Mouse (Mus musculus) lung, adult 18-20 months (tissue): ENCODE data around the gene Ankrd40.

Source experiments
- DNase-seq, 2 experiments: peaks; one replicate each; pipeline ENCODE4 v3.0.0; 2022; ENCODE audit warnings: mixed read lengths in 2 of 2

Ankrd40 gene

DNA sequence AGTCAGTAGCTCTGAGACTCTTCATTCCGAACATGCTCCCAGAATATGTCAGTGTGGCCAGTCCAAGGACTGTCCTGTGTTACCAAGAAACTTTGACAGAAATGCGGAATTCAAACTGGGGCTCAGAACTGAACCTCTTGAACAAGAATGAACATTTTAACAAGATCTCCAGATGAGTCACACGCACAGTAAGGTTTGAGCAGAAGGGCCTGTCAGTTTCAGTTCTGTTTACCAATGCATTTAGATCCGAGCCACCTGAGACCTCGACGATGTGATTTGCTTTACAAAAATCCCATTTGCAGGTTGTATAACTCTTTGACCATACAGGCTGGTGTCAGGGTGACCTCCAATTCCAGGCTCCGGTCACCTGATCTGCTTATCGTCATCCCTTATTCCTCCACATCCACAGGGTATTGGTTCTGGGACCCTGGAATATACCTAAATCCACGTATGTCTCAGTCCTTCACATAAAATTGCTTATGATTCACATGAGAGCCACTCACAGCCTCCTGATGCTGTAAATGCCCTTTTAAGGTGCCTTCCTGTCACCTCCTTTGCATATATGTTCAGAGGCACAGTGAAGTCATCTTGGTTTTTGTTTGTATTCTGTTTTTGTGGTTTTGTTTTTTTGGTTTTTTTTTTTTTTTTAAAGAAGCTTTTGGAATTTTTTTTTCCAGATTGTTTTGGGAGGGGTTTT, 27.9 kb downstream of the Ankrd40 start:
- DNase-seq = no peak

DNA sequence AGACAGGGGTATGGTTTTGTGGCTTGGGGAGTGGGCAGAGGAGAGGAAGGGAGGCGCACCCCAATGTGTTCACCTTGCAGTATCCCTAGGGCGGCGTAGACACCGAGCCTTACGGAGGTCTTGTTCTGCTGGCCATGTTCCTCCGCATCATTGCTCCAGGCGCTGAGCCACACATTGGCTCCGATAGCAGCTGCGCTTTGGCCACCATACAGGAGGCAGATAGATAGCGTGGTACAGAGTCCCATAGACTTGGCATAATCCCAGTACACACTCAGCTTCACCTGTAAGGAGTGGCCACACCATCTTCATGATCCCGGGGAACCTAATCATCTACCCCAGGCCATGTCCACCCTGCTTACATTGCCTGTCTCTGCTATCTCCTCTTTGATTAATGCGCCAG, 31.4 kb downstream of the Ankrd40 start:
- no peak for DNase-seq

GRCm38 (mm10) chr11:94361166-94361870, 33.5 kb downstream of the Ankrd40 start:
- no peak for DNase-seq

- DNase-seq = no peak
Observed at GRCm38 (mm10) chr11:94362101-94362500, 34.3 kb downstream of the Ankrd40 start.

- peak; percentile 49 to 67 for DNase-seq
Observed at GRCm38 (mm10) chr11:94363690-94364089, 35.9 kb downstream of the Ankrd40 start.

DNA sequence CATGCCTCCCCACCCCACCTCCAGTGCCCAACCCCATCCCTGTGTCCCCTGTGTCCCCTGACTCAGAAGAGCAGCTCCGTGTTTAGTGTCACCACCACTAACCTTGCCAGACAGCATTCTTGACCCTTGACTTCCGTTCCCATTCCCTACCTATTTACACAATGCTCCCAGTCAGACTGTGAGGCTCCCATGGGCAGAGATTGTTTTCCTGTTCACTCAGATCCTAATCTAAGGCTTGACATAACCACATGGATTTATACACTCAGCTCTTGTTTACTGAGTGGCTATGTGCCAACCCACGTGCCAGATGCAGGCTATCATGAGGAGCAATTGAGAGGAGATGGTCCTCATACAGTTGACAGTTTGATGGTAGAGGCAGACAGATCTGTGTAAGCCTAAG, 37.5 kb downstream of the Ankrd40 start:
- peak; percentile 57 to 83 for DNase-seq

GRCm38 (mm10) chr11:94369981-94370380, 42.2 kb downstream of the Ankrd40 start:
- no peak for DNase-seq

DNA sequence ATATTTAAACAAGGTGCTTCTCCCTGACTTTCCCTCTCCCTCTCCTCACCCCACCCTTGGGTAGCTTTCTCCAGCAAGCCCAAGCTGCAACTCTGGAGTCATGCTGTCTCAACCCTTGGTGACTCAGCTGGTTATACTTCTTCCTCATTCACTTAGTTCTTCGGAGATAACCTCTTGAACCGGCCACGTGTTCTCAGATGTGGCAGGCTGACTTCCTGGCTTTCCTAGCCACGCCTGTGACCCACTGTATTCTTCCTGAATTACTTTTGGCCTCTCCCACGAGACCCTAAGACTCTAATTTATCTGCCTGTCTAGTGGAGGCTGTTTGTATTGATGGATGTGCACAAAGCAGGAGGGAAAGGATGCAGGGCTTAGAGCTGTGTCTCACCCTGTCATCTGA, 43.0 kb downstream of the Ankrd40 start:
- peak; percentile 35 to 71 for DNase-seq

DNA sequence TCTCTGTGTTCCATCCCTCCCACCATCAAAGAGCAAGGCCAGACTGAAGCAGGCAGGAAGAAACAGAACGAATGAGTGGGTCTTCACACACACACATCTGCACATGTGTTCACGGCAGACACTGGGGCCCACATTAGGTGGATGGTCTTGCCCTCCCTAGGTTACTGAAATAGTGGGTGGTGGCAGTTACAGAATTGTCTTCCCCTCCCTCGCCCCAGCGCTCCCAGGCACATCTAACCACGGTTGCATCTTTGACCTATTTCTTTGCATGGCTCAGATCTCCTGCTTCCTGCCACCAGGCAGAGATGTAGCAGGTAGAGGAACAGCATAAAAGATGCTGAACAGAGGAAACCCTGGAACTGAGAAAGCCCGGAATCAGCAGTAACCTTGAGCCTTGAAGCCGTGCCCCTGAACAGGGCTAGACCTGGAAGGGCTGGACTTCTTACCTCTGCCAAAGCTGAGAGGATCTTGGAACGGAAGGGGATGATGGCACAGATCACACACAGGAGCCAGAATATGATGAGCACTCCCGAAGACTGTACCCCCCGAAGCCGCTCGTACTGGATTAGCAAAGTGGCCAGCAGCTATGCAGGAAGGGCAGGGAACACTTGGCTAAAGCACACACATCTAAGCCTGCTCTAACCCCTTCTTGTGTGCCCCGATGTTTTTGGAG, 46.6 kb downstream of the Ankrd40 start:
- DNase-seq = no peak

- no peak for DNase-seq
Observed at GRCm38 (mm10) chr11:94379061-94379460, 51.3 kb downstream of the Ankrd40 start.

DNA sequence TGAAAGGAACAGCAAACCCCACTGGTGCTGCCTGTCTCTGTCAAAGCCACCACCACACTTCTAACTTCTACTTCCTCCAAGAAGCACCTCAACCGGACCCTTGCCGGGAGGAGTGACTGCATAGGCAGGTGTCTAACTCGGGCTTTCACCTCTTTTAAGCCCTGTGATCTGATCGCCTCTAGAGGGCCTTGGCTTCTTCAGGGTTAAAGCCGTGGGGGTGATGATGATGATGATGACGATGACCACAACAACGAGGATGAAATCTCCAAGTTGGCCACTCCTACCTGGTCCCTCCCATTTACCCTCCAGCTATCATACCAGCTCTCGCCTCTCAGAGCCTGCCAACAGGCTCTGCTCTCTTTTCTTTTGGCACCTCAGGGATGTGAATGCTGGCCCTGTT, 51.9 kb downstream of the Ankrd40 start:
- no peak for DNase-seq

- peak; percentile 63 to 76 for DNase-seq
Observed at GRCm38 (mm10) chr11:94385977-94386771, 58.4 kb downstream of the Ankrd40 start.

GRCm38 (mm10) chr11:94387756-94388155, 60.0 kb downstream of the Ankrd40 start:
- DNase-seq = no peak

DNA sequence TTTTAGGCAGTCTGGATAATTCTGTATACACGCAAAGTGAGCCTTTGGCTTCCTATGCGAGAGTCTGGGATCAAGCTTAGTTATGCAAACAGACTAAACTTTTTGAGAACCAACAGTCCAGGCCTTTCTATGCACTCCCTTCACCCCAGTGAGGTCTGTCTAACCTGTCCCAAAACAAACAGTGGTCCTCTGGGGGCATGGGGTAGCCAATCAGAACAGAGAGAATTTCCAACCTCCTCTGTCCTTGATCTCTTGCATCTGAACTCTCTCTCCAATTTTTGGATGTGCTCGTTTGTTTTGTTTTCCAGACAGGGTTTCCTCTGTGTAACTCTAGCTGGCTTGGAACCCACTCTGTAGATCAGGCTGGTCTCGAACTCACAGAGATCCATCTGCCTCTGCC, 61.2 kb downstream of the Ankrd40 start:
- DNase-seq = no peak

DNA sequence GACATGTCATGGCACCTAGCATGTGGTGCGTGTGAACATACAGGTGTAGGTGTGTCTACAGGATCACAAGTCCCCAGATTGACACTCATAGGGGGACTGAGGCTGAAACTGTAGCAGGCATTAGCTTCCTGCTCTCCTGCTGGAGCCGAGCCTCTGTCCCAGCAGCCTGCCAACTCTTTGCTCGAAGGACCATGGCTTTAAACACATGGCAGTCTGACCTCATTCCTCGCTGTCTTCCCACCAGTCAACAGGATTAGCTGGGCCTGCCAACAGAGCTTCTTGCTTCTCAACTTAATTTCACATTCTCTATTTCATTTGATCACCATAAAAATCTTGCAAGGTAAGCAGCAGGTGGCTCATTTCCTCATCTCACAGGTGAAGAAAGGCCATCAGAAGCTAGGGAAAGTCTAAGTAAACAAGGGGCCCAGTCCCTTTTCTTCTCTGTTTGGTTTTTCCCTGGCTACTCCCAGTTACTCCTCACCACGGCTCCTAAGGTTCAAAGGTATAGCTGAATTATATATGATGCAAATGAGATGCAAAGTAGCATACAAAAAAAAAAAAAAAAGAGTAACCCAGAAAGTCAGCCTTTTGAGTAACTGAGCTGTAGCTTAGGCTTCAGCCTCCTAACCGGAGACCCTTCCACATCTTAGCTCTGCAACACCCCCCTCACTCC, 62.1 kb downstream of the Ankrd40 start:
- DNase-seq = no peak

- peak in 1 of 2 experiments; percentile 9 for DNase-seq
Observed at GRCm38 (mm10) chr11:94390825-94391224, 63.0 kb downstream of the Ankrd40 start.
